Mouse (Mus musculus): ENCODE results near the gene Has1. TPM values are rescaled to one million over a fixed set of nuclear protein-coding genes. Genes with fewer than 3 reads are reported as not detected.

Gene Has1
- polyA plus RNA-seq (2015; fragmentation: Nextera tagmentation; extraction: Ambion mirVana), result 1.5 and 1.7 TPM in 2 replicates

DNA sequence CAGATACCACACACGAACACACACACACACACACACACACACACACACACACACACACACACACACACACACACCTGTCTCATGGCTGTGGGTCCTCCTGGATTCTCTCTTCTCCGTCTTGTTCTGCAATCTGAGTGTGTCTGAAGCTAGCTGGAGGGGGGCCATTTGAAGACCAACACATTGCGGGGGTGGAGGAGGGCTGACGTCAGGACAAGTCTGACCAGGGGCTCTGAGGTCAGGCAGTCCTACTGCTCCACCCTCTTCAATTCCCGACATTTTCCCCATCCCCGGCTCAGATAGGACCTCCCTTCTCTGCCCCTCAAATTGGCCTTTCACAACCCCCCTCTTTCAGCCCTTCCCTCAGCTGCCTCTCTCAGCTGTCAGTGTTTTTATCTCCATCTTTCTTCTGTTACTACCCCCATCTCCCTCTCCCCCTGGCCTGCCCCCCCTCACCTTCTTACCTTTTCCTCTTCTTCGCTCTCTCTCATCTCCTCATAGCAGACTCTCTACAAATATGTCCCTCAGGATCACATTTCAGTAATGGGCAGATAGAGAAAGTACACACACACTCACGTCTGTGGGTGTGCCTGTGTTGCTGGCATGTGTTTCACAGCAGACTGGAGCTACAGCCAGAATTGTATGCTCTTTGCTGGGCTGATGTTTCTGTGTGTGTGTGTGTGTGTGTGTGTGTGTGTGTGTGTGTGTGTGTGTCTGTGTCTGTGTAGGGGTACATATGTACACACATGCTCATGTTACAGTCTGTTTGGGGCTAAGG is at the start of gene Has1:
Gene Has1, minus strand, starts transcription at position 142 of the 775 bp plus-strand sequence.
- no peak within 1 kb of the TSS for H3K4me3 ChIP-seq
- H3K4me1 ChIP-seq, result peaks cover 10% of the 10 kb centered on the region
- no peaks in the 10 kb centered on the region for H3K9me3 ChIP-seq
- no peak within 1 kb of the TSS; the same call in 1 of the 2 replicates for H3K27ac ChIP-seq
- H3K4me2 ChIP-seq (replicated peaks), result 0 out of 2 replicates have a peak within 1 kb of the TSS, but pooled peaks have one; percentile 23
- WGBS, result 22% methylated on average over 8 of the region's 8 CpGs
- peaks cover 17% of the 10 kb centered on the region for H3K36me3 ChIP-seq
- no peak within 1 kb of the TSS for H3K9ac ChIP-seq
- peak; percentile 51; the same call in 1 of the 2 replicates for ATAC-seq (ENCODE audit: low FRiP score, low read depth)
- H3K27me3 ChIP-seq, result peaks cover 4% of the 10 kb centered on the region; the same call in 1 of the 2 replicates

DNA sequence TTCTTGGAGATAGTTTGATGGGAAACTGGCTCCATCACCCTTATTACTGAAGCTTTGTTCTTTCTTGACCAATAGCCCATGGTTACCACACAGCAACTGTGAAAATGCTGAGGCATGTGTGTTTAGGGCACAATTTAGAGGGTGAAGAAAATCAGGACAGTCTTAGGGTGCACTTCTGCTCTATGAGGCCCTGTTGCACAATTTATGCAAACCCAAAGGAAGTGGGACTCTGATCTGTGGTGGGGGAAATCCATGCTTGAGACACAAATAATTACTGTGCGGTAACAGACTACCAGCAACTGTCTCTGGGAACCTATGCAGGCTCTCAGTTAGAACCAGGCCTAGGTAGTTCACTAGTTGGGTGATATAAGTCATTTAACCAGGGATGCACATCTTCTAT is 45.8 kb upstream of the Has1 start:
- Histone ChIP-seq H3K4me3 (no peak overlapping the region), H3K36me3 (no peaks in the 10 kb centered on the region), H3K4me1 (no peaks in the 10 kb centered on the region), H3K9me3 (no peaks in the 10 kb centered on the region), H3K27me3 (no peaks in the 10 kb centered on the region), H3K9ac (no peak overlapping the region), H3K4me2 (replicated peaks) (no peak overlapping the region), H3K27ac (no peak overlapping the region)
- no peak for ATAC-seq (ENCODE audit: low FRiP score, low read depth)
- WGBS, result 86% methylated on average over 1 of the region's 1 CpGs

DNA sequence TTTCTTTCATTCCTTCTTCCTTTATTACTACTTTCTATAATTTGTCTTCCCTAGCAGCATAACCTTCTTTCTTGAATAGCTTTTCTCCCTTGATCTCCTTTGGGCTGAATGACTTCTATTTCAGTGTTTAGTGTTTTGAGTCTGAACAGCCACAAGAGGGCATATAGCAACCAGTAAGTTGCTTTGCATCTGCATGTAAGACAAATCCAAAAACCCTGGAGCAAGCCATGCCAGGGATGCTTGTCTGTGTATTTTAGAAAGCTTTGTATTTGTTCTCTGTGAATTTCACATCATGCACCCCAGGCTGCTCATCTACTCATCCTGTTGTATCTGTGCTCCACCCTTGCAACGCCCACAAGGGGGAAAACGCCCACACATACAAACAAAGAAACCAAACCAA is 44.3 kb upstream of the Has1 start:
- no peaks in the 10 kb centered on the region for H3K4me1 ChIP-seq
- H3K4me3 ChIP-seq, result no peak overlapping the region
- 80% methylated on average over 2 of the region's 2 CpGs for WGBS

DNA sequence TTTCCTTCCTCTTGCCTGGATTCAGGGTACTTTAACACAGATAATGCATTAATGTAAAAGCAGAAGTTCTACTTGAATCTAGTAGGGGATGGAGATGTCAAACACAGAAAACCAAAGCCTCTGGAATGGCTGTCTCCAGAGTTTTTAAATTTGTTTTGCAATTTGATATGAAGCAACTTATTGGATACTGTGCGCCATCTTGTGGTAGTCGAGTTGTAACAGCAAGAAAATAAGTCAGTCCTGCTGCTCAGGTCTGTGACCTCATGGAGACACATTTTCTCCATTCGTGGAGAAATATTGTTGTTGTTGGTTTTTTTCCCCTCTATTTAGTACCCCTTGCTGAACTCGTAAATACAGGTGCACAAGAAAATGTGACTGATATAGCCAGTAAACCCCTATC is 41.0 kb upstream of the Has1 start:
- no peaks in the 10 kb centered on the region for H3K9me3 ChIP-seq
- H3K9ac ChIP-seq, result no peak overlapping the region
- H3K4me3 ChIP-seq, result no peak overlapping the region
- H3K4me1 ChIP-seq, result no peaks in the 10 kb centered on the region
- under 1% methylated on average over 4 of the region's 4 CpGs for WGBS
- no peaks in the 10 kb centered on the region for H3K36me3 ChIP-seq
- H3K4me2 ChIP-seq (replicated peaks), result no peak overlapping the region
- no peaks in the 10 kb centered on the region for H3K27me3 ChIP-seq
- H3K27ac ChIP-seq, result no peak overlapping the region
- no peak for ATAC-seq (ENCODE audit: low FRiP score, low read depth)

More for the DNA sequence above, 44.3 kb upstream of the Has1 start:
- H3K36me3 ChIP-seq, result no peaks in the 10 kb centered on the region
- no peak overlapping the region for H3K4me2 ChIP-seq (replicated peaks)
- no peak overlapping the region for H3K9ac ChIP-seq
- H3K27ac ChIP-seq, result no peak overlapping the region
- ATAC-seq (ENCODE audit: low FRiP score, low read depth), result no peak
- H3K27me3 ChIP-seq, result no peaks in the 10 kb centered on the region
- no peaks in the 10 kb centered on the region for H3K9me3 ChIP-seq

DNA sequence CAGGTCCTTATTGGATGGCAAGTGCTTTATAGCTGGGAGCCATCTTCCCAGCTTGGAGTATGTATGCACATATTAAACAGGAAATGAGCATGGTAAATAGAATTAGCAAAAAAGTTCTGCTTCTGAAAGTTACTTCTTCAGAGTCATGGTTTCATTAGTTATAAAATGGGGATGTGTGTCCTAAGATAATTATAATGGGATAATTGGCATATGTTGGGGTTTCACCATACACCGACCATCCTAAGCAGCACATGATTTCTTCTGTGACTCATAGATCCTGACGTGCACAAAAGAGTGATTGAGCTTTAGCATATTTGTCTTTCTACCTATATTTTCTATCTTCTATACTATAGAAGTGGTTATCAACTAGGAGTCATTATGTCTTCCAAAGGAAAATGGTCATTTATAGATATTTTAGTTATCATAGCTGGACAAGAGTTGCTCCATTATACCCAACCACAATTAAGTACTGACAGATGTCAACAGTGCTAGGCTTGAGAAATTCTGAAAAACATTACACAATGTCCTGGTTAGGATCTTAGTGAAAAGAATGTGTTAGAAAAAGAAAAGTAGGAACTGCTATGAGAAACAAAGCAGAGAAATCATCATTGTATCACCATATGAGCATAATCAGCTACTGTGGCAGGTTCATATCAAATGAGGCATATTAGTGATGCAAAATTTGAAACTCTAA is 34.9 kb upstream of the Has1 start:
- Histone ChIP-seq H3K4me2 (replicated peaks) (no peak overlapping the region), H3K4me1 (no peaks in the 10 kb centered on the region), H3K36me3 (no peaks in the 10 kb centered on the region), H3K9me3 (no peaks in the 10 kb centered on the region), H3K27me3 (no peaks in the 10 kb centered on the region), H3K4me3 (no peak overlapping the region), H3K27ac (no peak overlapping the region), H3K9ac (no peak overlapping the region)
- 91% methylated on average over 2 of the region's 2 CpGs for WGBS
- ATAC-seq (ENCODE audit: low FRiP score, low read depth), result no peak

DNA sequence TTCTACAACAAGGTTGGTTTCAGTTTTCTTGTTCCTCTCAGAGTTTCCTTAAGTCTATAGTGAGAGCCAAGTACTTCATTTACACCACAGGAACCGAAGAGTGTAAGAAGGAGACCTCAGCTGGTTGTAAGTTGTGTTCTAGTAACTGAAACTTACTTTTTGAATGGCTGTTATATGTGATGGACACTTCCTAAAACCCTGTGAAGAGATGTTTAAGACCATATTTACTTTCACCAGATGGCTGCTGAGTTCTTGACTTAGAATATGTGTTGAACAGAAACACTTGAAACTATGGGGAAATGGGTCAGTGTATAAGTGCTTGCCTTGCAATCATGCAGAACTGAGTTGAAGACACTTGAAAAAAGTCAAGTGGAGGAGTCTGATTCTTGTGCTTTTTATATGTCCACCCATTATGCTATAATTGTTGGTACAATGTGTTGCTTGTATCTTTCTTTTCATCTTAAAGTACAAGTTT is 32.8 kb upstream of the Has1 start, which contains the start of the genes Fpr2 and Fpr3:
Gene Fpr2, plus strand, starts transcription at position 51 of the 475 bp plus-strand sequence.
Gene Fpr3, plus strand, starts transcription at position 79 of the 475 bp plus-strand sequence.
- Histone ChIP-seq H3K36me3 (no peaks in the 10 kb centered on the region), H3K27ac (no peak within 1 kb of the TSS), H3K27me3 (no peaks in the 10 kb centered on the region), H3K4me3 (no peak within 1 kb of the TSS), H3K9ac (no peak within 1 kb of the TSS), H3K9me3 (no peaks in the 10 kb centered on the region), H3K4me1 (no peaks in the 10 kb centered on the region), H3K4me2 (replicated peaks) (no peak within 1 kb of the TSS)
- no peak for ATAC-seq (ENCODE audit: low FRiP score, low read depth)
- WGBS, result 62% methylated on average over 1 of the region's 1 CpGs

DNA sequence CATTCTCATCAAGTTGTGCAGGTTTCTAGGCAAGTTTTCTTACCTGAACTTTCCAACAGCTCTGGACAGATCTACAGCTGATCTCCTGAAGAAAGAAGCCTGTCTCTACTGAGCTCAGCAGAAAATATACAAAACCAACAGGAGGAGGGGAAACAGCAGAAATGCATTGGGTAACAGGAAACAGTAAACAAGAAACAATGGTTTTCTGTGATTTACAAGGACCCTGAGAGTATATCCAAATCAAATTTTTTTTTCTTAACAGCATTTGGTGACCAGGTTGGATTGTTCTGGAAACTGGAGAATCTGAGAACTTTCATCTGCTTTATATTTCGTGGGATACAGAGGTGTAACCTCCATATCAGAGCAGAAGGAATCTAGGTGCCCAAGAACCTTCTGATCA is 28.8 kb upstream of the Has1 start, which contains the start of gene Fpr1:
Gene Fpr1, minus strand, starts transcription at position 101 of the 400 bp plus-strand sequence.
- H3K27me3 ChIP-seq, result no peaks in the 10 kb centered on the region
- no peak within 1 kb of the TSS for H3K27ac ChIP-seq
- 64% methylated on average over 1 of the region's 1 CpGs for WGBS

DNA sequence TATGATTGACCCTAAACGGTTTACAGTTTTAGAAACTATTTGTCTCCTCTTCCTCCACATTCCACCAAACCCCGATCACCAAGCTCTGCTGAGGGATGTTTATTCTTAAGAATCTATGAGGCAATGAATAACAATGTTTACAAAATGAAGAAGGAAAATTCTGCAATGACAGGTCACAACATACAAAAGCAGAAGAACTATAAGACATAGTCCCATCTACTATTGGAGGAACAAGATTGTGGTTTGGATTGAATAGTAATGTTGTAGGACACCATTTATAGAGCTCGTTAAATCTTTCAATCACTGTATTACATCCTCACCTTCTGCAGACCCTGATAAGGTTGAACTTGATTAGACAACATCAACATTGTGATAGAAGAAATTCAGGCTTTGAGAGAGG is 27.7 kb upstream of the Has1 start:
- H3K4me1 ChIP-seq, result no peaks in the 10 kb centered on the region
- H3K4me3 ChIP-seq, result no peak overlapping the region
- H3K27me3 ChIP-seq, result no peaks in the 10 kb centered on the region
- WGBS, result 79% methylated on average over 3 of the region's 3 CpGs
- H3K9me3 ChIP-seq, result no peaks in the 10 kb centered on the region
- H3K9ac ChIP-seq, result no peak overlapping the region
- H3K4me2 ChIP-seq (replicated peaks), result no peak overlapping the region
- no peak overlapping the region for H3K27ac ChIP-seq
- ATAC-seq (ENCODE audit: low FRiP score, low read depth), result no peak
- no peaks in the 10 kb centered on the region for H3K36me3 ChIP-seq

More for the DNA sequence above, 28.8 kb upstream of the Has1 start, which contains the start of gene Fpr1:
- Histone ChIP-seq H3K4me1 (no peaks in the 10 kb centered on the region), H3K36me3 (no peaks in the 10 kb centered on the region), H3K4me3 (no peak within 1 kb of the TSS), H3K9ac (no peak within 1 kb of the TSS), H3K9me3 (no peaks in the 10 kb centered on the region), H3K4me2 (replicated peaks) (no peak within 1 kb of the TSS)
- no peak for ATAC-seq (ENCODE audit: low FRiP score, low read depth)

DNA sequence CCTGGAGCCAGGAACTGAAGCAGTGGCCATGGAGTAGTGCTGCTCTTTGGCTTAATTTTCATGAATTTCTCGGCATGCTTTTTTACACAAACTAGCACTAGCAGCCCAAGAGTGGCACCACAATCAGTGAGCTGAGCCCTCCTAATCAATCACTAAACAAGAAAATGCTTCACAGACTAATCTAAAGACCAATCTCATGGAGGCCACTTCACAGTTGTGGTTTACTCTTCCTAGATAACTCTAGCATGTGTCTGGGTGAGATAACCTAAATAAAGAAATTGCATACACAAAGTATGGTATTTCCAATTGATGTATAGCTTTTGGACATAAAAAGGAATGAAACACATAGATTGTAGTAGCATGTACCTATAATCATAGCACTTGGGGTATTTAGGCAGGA is 24.3 kb upstream of the Has1 start:
- no peak for ATAC-seq (ENCODE audit: low FRiP score, low read depth)
- 88% methylated on average over 1 of the region's 1 CpGs for WGBS
- Histone ChIP-seq H3K9ac (no peak overlapping the region), H3K27ac (no peak overlapping the region), H3K4me3 (no peak overlapping the region), H3K36me3 (no peaks in the 10 kb centered on the region), H3K9me3 (no peaks in the 10 kb centered on the region), H3K27me3 (no peaks in the 10 kb centered on the region), H3K4me2 (replicated peaks) (no peak overlapping the region), H3K4me1 (no peaks in the 10 kb centered on the region)

DNA sequence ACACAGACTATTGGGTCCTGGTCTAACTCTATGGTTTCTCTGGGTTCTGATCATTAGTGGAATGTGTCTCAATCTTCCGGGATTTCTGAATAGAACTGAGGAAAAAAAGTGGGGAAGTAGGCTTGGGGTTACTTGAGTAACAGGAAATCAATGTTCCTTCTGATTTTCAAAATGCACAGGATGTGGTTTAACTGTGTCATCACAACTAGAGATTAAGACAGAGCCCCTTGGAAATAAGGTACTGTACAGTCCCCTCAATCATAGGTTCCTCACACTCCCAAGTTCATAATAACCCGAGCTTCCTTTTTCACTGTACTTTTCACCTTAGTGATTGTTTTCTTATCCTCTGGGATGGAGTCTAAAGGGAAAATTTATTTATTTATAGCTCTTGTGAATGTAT is 16.7 kb upstream of the Has1 start:
- Histone ChIP-seq H3K27ac (no peak overlapping the region), H3K4me3 (no peak overlapping the region), H3K4me2 (replicated peaks) (no peak overlapping the region), H3K27me3 (no peaks in the 10 kb centered on the region), H3K36me3 (peaks cover 4% of the 10 kb centered on the region; the same call in 1 of the 2 replicates), H3K9ac (no peak overlapping the region), H3K9me3 (no peaks in the 10 kb centered on the region), H3K4me1 (no peaks in the 10 kb centered on the region)
- ATAC-seq (ENCODE audit: low FRiP score, low read depth), result no peak
- 88% methylated on average over 2 of the region's 2 CpGs for WGBS

DNA sequence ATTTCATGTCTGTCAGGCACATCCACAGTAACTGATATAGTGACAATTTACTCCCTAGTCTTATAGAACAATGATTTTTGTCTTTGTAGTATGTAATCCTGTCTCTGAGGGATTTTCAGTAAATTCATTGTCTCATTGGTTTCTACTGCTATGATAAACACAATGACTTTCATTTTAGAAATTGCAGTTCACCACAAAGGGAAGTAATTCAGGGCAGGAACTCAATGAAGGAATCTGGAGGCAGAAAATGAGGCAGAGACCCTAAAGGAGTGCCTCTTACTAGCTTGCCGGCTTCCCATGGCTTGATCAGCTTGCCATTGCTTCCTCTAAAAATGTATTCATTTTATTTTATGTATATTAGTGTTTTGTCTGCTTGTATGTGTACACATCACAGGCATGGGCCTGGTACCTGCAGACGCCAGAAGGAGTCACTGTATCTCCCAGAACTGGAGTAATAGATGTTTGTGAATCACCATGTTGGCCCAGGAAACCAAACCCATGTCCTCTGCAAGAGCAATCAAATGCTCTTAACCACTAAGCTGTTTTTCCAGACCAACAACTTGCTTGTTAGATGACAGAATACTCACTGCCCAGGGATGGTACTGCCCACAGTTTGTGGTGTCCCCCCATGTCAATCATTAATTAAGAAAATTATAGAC is 16.0 kb upstream of the Has1 start:
- H3K36me3 ChIP-seq, result peaks cover 10% of the 10 kb centered on the region
- H3K4me2 ChIP-seq (replicated peaks), result no peak overlapping the region
- no peak overlapping the region for H3K4me3 ChIP-seq
- H3K9me3 ChIP-seq, result no peaks in the 10 kb centered on the region
- no peak for ATAC-seq (ENCODE audit: low FRiP score, low read depth)
- WGBS, result 85% methylated on average over 2 of the region's 2 CpGs
- H3K4me1 ChIP-seq, result no peaks in the 10 kb centered on the region
- H3K27me3 ChIP-seq, result no peaks in the 10 kb centered on the region
- no peak overlapping the region for H3K9ac ChIP-seq
- H3K27ac ChIP-seq, result no peak overlapping the region

Measured in limb, embryonic 13.5 days (tissue).